Mouse (Mus musculus) thymus, postnatal 10 days (tissue): ENCODE data around the gene Faap20.
A peak's percentile ranks its signal among the peaks of the same experiment; 100 is the strongest.

Experiments
- DNase-seq, 2 experiments: peaks; one replicate each; pipeline ENCODE4 v3.0.0; 2021; ENCODE audit warnings: low spot score in 2 of 2

Faap20 gene

DNA sequence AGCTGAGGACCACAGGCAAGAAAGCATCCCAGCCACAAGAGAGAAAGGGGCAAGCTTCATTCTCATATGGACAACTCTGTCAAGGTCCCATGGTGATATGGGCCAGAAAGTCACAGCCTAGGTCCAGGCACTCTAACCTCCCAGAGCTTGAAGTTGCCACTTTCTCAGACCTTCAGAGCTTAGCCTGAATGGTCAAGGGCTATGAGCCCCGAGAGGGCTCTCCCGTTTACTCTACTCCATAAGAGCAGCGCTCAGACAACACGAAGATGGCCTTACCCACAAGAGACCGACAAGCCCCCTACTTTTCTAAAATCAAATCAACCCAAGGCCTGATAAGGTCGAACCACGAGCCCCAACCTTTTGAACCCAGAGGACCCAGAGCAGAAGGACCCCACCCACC, 28.5 kb upstream of the Faap20 start:
- no peak for DNase-seq

DNA sequence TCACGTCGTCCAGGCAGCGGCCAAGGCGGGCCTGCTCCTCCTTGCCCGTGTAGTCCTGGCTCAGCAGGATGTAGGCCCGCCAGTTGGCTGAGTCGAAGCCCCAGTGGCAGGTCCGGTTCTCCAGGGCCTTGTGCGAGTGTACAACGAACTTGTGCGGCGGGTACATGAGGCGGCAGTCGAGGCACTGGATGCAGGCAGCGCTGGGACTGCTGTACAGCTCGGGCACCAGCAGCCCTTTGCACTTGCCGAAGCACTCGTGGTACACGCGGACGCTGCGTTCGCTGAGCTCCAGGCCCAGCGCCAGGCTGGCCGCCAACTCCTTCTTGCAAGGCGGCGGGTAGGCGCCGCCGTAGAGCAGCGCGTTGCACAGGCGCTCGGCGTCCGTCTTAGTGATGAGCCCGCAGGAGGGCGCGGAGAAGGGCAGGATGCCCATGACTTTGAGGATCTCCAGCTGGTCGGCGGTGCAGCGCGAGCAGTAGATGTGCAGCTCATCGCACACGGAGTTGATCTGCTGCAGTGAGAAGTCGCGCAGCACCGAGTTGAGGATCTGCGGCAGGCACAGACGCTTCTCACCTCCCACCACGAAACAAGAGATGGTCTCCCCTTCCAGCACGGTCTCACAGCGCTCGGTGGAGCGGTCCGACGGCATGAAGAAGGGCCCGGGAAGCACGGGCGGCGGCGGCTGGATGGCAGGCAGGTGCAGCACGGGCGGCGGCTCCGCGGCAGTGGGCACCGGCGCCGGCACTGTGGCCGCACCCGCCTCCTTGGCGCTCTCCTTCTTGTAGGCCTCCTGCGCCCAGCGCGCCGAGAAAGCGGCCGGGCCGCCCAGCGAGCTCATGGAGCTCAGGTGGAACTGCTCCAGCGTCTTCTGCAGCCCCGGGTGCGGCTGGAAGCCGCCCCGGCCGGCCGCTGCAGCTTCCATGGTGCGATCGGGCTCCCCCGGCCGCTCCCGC, 27.7 kb upstream of the Faap20 start:
- DNase-seq, result peak; percentile 32 to 52

DNA sequence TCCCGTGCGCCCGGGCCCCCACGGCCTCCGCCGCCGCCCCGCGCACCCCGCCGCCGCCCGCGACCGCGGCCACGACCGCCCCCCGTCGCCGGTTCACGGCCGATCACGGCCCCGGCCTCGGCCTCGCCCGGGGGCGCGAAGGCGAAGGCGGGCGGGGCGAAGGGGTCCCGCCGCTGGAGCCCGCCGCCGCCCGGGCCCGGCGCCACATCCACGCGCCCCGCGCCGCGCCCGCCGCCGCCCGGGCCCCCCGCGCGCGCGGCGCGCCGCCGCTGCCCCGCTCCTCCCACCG, 27.1 kb upstream of the Faap20 start, which contains the start of gene Ski:
Gene Ski (minus strand): TSS at position 41 of the 289 bp plus-strand sequence.
- DNase-seq, result no peak

DNA sequence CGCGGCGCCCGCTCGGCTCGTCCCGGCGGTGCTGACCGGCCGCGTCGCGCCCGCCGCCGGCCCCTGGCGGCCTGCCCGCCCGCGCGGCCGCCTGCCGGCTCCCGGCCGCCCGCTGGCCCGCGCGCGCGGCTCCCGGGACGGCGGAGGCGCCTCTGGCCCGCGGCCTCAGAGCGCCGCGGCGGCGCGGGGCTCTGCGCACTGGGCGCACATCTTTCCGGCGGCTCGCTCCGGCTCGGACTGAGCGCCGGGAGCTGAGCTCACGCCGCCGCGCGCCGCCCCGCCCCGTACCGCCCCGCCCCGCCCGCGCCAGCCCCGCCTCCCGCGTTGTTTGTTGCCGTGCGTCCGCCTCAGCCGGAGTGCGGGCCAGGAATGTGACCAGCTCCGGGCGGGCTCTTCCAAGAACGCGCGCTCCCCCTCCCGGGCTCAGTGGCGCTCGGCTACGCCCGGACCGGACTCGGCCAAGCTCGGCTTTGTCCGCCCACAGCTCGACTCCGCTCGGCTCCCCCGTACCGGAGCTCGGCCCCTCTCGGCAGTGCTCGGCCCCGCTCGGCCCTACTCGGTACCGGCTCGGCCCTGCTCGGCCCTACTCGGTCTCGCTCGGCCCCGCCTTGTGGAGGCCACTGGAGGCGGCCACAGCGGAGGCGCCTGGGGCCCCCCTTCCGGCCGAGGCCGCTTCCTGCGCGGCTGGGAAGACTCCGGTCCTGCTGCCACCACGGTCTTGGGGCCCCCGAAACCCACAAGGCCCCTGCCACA, 26.6 kb upstream of the Faap20 start:
- peak; percentile 94 to 99 for DNase-seq

DNA sequence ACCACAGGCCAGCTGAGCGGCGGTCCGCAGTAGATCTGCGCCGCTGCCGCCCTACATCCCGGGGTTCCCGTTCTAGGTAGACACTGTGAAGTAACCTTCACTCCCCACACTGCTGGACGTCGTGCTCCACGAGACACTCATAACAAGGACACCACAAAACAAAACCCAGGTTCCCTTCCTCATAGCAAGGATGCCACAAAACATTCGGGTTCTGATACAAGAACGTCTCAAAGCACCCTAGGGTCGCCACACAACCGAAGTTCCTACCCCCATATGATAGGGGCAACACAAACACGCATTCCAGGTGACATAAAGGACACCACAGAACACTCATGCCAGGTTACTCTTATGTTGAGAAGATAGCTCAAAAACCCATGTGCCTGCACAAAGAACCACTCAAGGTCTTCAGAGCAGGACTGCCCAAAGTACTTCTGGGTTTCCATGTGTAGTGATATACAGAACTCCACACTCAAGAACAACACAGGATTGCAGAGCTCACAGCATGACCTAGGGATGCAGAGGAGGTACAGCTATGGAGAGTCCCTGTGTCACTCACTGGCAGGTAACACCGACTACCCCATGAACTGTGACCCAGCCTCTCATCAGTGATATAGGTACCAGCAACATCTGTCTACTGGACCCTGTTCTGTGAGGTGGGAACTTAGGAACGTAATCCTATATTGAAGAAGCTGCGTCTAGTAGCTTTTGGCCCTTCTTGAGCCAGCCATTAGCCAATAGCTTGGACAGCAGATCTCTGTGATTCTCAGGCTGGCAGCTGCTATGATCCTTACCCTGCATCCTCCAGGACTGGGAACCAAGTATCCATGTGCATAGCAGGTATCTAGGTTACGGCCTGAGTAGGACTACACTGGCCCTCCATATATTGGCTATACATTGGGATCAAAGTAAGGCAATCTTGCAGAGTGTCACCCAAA, 25.7 kb upstream of the Faap20 start:
- DNase-seq, result no peak

DNA sequence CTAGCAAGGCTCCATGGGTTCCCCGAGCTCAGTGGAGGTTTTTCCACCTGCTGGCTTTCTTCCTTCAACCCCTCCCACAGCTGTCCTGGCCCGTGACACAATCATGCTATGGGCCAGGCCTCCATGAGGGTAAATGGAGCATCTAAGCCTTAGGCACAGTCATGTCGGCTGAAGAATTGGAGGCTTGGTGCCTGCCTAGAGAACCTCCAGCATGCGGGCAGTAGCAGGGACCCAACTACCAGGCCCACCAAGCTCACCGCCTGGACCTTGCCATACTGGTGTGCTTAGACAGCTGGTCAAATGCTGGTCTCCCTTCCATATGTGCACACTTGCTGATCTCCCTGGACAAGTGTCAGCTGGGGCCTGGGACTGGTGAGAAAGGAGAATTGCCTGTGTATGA, 23.7 kb upstream of the Faap20 start:
- DNase-seq, result no peak

DNA sequence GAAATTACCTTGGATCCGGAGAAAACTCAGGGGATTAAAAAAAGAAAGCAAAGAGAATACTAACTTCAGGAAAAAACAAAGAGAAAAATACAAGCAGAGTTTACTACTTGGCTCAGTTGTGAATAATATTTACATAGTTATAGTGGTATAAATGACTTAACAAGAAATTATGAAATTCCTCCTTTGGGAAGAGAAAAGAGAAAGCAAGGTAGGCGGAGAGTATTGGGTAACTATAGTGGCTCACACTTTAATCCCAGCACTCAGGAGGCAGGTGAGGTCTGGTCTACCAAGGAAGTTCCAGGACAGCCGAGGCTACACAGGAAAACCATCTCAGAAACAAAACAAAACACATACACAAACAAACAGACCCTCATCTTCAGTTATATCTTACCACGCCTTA, 21.6 kb upstream of the Faap20 start:
- DNase-seq, result no peak

DNA sequence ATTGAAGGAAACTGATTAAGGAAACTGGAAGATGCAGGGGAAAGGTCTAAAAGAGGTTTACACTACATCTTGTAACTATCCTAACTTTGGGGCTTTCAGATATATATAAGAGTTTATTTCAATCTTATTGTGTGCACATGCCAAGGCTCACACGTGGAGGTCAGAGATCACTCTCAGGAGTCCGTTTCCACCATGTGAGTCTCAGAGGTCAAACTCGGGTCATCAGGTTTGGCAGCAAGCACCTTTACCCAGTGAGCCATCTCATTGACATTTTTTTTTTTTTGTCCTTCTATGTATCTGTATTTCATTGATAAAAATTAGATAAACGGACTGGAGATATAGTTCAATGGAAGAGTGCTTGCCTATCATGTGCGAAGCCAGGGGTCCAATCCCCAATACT, 21.1 kb upstream of the Faap20 start:
- DNase-seq, result no peak

DNA sequence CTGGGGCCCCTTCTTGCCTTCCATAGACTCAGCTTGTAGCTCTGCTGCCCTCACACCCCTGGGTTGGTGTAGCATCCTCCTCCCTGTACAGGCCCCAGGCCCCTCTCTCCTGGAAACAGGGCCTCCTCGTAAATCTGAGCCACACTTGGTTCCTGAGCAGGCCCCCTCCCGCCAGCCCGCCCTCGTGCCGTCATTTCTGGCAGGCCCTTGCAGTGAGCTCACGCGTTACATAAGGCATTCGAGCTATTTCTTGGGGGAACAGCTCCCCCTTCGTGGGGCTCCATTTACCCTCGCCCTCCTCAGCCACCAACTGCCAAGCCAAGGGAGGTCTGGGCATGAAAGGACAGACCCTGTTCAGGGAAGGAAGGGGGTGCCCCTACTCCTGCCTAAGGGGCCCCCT, 15.7 kb upstream of the Faap20 start:
- no peak for DNase-seq

DNA sequence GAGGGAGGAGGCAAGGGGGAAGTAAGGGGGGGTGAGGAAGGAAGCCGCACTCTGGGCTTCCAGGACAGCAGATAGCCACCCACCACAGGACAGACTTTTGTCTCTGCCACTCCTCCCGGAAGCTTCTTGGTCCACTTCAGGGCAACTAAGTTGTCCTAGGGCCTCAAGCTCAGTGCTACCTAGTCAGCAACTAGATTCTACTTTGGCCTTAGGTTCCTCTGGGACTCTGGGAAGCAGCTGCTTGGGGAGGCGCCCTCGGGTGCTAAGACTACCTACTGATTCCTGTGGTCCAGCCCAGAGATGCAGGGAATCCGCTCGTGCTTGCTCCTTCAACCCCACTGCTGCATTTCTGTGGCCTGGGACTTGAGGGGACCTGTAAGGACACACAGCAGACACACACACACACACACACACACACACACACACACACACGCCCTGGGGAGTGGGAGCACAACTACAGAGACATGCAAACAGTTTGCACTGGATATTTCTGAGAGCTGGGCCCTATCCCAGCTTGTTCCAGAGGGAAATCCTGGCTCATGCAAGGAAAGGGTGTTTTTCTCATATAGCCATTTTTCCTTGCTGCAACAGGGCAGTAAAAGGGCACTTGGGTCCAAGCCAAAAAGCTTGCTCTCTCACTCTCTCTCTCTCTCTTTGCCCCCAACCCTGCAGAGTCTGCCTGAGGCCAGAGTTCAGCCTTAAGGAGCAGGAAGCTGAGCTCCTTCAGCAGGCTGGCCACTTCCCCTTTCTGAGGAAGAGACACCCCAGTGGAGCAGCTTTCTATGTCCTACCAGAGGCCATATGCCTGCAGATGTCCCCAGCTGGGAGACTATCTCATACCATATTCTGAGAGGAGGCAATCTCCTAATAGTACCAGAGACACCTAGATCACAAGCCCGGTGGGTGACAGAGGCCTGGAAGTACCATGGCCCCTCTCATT, 15.0 kb upstream of the Faap20 start:
- no peak for DNase-seq

DNA sequence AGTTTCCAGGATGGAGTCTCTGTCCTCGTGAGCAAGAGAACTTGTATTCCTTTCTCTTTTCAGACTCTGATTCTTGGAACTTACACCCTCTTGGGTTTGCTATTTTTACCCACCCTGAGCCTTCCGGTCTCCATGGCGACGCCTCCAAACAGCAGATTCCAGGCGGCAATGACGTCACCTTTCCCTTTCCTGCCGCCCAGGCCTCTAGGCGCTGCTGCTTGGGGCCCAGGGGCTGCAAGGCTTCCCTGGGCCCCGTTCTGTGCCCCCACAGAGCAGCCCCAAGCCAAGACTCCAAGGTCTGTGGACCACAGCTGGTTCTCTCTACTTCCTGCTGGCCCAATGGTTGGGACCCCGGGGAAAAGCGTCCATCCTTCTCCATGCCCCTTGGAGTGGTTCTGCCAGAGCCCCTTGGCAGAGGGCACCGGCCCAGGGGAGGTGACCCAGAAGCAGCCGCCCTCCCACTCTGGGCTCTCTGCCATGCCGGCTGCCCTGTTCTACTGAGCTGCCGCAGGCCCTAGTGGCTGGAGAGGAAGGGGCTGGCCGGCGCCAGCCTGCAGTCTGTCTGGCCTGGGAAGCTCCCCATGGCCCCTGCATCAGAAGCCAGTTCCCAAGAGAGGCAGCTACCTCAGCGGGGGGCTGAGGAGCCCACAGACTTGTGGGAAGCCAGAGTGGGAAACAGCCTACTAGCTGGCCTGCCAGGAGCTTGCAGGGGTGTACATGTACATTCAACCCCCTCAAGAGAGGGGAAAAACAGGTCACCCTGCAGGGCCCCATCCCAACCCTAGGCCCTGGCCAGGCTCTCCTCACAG, 14.1 kb upstream of the Faap20 start:
- DNase-seq, result peak in 1 of 2 experiments; percentile 50

DNA sequence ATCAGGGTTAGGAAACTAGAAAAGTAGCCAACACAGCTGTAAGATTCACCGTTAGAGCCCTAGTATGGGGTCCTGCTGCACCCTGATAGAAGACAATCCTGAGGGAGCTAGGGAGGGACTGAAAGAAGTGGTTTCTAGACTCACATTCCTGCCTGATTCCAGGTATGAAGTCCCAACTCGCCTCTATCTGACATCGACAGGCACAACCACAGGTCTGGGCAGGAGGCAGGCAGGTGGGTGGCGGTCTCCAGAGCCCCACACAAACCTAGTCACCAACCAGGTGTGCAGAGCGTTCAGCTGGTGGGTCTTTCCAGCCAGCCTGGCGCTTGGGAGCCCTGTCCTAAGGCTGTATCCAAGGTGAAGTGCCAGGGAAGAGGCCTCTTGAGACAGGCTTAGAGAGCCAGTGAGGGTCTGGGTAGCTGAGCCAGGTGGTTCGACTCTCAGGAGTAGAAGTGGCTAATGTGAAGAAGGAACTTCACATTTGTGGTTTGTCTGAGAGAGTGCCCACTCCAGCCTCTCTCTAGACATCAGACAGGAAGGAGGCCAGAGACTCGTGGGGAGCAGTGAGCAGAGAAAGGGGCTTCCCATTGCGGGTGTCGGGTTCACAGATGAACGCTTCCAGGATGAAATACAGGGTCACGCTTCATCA, 12.7 kb upstream of the Faap20 start:
- DNase-seq, result no peak

DNA sequence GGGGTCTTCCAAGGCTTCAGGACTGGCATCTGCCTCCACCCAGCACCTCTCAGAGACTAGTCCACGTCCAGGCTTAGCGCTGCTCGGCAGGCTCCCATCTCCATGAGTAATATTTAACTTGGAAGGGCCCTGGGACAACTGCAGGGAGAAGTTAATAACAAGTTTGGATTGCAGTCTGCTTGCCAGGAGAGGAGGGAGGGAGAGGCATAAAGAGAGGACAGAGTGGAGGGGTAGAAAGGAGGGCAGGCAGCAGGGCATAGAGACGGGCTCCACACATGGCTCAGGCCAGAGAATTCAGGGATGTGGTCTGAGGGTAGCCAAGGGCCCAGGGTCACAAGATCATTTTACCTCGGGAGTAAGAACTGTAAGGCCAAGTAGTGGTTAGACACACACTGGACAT, 11.3 kb upstream of the Faap20 start:
- no peak for DNase-seq

DNA sequence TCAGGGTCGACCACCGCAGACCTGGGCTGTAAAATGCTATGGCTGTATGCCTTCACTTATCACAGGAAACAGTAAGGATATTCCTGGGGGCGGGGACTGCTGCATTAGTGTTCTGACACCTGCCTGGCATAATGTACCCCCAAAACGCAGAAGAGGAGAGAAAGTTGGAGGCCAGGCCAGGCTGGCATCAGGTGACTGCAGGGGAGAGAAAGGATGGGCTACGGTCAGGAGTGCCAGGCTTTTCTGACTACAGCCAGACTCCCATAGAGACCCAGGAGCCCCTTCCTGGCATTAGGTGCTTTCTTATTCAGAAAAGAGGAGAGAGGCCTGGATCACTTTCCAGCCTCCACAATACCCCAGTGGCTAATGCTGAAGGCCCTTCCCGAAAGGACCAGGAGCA, 10.1 kb upstream of the Faap20 start:
- no peak for DNase-seq

DNA sequence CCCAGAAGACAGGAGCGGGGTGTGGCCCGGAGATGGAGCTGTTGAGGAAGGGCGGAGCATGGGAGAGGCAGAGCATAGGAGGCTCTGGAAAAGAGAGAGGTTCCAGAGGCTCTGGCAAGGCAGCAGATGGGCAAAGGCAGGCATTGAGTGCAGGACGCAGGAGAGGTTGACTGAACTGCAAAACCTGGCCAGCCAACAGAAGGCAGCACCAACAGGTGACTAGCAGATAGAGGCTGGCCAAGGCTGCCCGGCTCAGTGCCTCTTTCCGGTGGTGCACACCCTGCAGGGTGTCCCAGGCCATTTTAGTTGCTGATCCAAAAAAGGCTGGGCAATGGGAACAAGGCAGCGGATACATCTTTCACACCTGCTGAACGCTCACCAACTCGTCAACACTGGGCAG, 7.8 kb upstream of the Faap20 start:
- no peak for DNase-seq

DNA sequence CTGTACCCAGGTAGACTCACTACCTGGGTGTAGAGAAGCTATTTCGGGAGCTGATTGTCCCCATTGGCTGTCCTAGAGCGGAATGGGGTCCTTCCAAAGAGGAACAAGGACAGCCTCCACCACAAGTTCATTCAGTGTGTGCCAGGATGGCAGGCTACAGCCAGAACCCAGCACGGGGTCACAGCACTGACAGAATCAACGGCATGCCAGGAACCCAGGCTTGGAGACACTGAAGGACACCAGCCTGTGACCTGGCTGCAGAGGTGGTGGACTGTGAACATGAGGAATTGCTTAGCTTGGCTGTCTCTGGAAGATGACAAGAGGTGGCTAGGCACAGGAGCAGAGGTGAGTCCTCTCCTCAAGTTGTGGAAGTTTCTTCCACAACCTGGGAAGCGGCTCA, 7.3 kb upstream of the Faap20 start:
- no peak for DNase-seq

DNA sequence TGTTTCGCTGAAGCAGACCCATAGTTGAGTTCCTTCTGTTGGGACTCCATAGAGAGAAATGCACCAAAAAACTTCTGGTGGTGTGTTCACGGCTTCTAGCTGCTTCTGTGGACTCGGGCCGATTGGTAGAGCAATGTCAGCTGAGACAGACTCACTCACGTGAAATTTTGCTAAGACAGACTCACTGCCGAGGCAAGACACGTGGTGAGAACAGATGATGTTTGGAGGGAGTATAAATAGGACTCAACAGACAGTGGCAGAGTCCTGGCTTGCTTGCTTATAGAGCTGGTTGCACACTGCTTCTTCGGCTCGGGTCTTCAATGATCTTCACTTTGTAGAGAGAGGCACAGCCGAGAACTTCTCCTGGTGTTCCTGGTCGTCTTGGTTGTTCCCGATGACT, 6.4 kb upstream of the Faap20 start:
- no peak for DNase-seq

DNA sequence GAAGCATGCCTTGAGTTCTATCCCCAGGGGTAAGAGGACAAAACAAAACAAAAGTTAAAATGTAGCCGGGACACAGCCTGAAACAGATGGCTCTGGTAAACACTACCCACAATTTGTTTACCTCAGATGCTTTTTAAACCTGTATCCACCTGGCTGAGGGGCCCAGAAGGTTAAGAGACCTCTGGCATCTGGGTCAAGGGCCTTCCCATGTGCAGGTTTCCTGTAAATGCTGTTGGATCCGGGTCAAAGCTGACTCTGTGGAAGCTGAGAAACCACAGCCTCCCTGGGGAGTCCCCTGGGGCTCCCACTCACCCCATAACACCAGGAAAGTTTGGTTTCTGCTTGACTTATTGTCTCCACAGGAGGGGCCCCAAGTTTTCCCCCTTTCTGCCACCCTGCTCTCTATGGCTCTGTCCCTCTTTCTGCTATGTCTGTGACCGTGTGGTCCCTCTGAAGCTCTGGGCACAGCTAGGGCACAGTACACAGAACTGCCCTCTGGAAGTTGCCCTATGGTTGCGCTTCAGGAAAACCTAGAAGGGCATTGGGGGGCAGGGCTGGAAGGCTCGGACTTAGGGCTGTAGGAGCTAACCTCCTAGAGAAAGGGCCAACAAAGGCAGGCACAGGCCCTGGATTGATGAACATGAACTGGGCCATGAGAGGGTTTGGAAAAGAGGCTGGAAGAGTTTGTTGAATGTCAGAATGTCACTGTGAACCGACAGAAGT, 3.7 kb upstream of the Faap20 start:
- no peak for DNase-seq

DNA sequence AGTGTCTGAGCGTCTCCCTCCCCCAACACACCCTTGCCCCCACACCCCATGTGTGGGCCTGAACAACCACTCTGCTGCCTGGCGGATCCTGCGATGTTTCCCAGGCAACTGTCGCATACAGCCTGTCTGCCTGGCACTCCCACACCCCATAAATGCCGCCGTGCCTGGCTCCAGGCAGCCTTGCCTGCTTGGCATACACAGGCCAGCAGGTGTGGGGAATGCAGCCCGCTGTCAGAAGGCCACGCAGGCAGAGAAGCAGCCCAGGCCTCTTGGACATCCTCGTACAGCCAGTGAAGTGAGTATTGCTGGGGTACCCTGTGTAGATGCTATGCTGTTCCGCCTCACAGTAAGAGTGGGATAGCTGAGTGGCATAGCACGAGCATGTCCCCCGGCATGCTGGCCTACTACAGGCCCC, 2.9 kb upstream of the Faap20 start:
- no peak for DNase-seq
